Mouse (Mus musculus) ovary, postnatal 36 days (tissue): Measurements from ENCODE around the gene D2hgdh.

ENCODE experiments used
- DNase-seq: peaks from one replicate; pipeline ENCODE4 v3.0.0; 2022; ENCODE audit warnings: low spot score, mixed read lengths

The D2hgdh gene

GRCm38 (mm10) chr1:93824609-93825008 lies at the start of gene D2hgdh:
TSS of gene D2hgdh (plus strand) at chr1:93824909.
- DNase-seq = no peak

- DNase-seq = no peak
These were observed 48.0 kb upstream of the D2hgdh start for GRCm38 (mm10) chr1:93776686-93777085.

GRCm38 (mm10) chr1:93786912-93787311 lies 37.8 kb upstream of the D2hgdh start:
- no peak for DNase-seq

GRCm38 (mm10) chr1:93794526-93794925 lies 30.2 kb upstream of the D2hgdh start:
- no peak for DNase-seq

GRCm38 (mm10) chr1:93795886-93796285 lies 28.8 kb upstream of the D2hgdh start:
- DNase-seq = no peak

- no peak for DNase-seq
These were observed 23.8 kb upstream of the D2hgdh start for GRCm38 (mm10) chr1:93800670-93801503.

GRCm38 (mm10) chr1:93801741-93802238 lies 22.9 kb upstream of the D2hgdh start, which contains the start of gene Dtymk:
TSS of gene Dtymk (minus strand) at chr1:93801934.
- DNase-seq = peak; percentile 88

GRCm38 (mm10) chr1:93802771-93803170 lies 21.9 kb upstream of the D2hgdh start:
- DNase-seq = no peak

- DNase-seq = peak; percentile 100
These were observed 20.9 kb upstream of the D2hgdh start, which contains the start of gene Ing5 for GRCm38 (mm10) chr1:93803556-93804507. TSS of gene Ing5 (plus strand) at chr1:93803965.

- no peak for DNase-seq
These were observed 19.9 kb upstream of the D2hgdh start for GRCm38 (mm10) chr1:93804818-93805217.

GRCm38 (mm10) chr1:93805221-93805951 lies 19.3 kb upstream of the D2hgdh start:
- no peak for DNase-seq

GRCm38 (mm10) chr1:93808871-93809270 lies 15.8 kb upstream of the D2hgdh start:
- DNase-seq = no peak

GRCm38 (mm10) chr1:93810011-93810410 lies 14.7 kb upstream of the D2hgdh start:
- DNase-seq = no peak

- no peak for DNase-seq
These were observed 13.1 kb upstream of the D2hgdh start for GRCm38 (mm10) chr1:93811495-93812039.

GRCm38 (mm10) chr1:93817823-93818532 lies 6.7 kb upstream of the D2hgdh start:
- no peak for DNase-seq

- DNase-seq = no peak
These were observed 6.0 kb upstream of the D2hgdh start for GRCm38 (mm10) chr1:93818722-93819121.

- no peak for DNase-seq
These were observed 763 bp upstream of the D2hgdh start for GRCm38 (mm10) chr1:93823796-93824495.

- peak; percentile 91 for DNase-seq
These were observed 481 bp downstream of the D2hgdh start for GRCm38 (mm10) chr1:93825105-93825674.

GRCm38 (mm10) chr1:93825771-93826539 lies 1.2 kb downstream of the D2hgdh start:
- DNase-seq = no peak
